Mouse (Mus musculus): ENCODE data around the gene Ipcef1. TPM values are rescaled to one million over a fixed set of nuclear protein-coding genes. Genes with fewer than 3 reads are reported as not detected.

Ipcef1 gene
- total and polyA plus RNA-seq, 3 experiments = 1.7 to 6.8 (median 4.1) TPM

DNA sequence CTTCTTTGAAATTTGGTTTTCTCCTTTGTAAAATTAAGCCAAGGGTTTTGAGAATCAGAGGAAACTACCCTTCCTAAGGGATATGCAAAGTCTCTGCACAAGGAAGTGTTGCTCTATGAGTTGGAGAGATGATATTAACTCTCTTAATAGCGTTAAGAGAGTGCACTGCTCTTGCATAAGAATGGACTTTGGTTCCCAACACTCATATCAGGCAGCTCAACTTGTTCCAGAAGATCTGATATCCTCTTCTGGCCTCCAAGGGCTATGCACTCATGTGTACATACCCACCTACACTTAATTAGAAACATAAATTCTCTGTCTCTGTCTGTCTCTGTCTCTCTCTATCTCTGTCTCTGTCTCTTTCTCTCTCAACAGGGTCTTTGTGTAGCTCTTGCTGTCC, 123.4 kb downstream of the Ipcef1 start:
- Histone ChIP-seq H3K9ac (ENCODE audit: insufficient read depth, low read depth) (no peak overlapping the region), H3K36me3 (replicated peaks in 1 of 2; ENCODE audit: control insufficient read depth in 1 of 2, insufficient read depth in 1 of 2, low read length in 1 of 2) (no peaks in the 10 kb centered on the region), H3K4me2 (ENCODE audit: insufficient read depth, low read depth, poor library complexity, severe bottlenecking) (no peak overlapping the region), H3K4me1 (ENCODE audit: control insufficient read depth in 1 of 2, insufficient read depth in 2 of 2) (peaks cover 0 to 19% of the 10 kb centered on the region in 2 experiments; a peak in 2 of 4 replicates), H3K9me3 (replicated peaks; ENCODE audit: low read length) (no peaks in the 10 kb centered on the region), H3K79me2 (replicated peaks; ENCODE audit: control insufficient read depth, extremely low read depth, insufficient read depth, poor library complexity, severe bottlenecking) (no peaks in the 10 kb centered on the region), H3K27me3 (replicated peaks) (no peaks in the 10 kb centered on the region), H3K4me3 (replicated peaks in 1 of 3; ENCODE audit: low read depth in 2 of 3, low read length in 2 of 3, poor library complexity in 1 of 3) (no peak overlapping the region), H3K27ac (ENCODE audit: insufficient read depth, low read depth) (no peak overlapping the region)
- TF ChIP-seq SIN3A (IDR thresholded peaks at IDR 0.05; ENCODE audit: low read length) (no peak), POLR2A (IDR thresholded peaks at IDR 0.05; ENCODE audit: low read depth, low read length) (no peak), TCF12 (IDR thresholded peaks at IDR 0.05; ENCODE audit: low read depth, low read length) (no peak)
- no peak for DNase-seq (ENCODE audit: extremely low read depth)
- dilution Hi-C loops (cut with MboI; ENCODE audit: extremely low pct_ligation_motif_present, extremely low pct_unique_long_range_greater_than_20kb, low sequenced_read_pairs) (no loop called here), in situ Hi-C loops (cut with MboI; ENCODE audit: low pct_ligation_motif_present, low pct_unique_long_range_greater_than_20kb, low sequenced_read_pairs) (no loop called here)

DNA sequence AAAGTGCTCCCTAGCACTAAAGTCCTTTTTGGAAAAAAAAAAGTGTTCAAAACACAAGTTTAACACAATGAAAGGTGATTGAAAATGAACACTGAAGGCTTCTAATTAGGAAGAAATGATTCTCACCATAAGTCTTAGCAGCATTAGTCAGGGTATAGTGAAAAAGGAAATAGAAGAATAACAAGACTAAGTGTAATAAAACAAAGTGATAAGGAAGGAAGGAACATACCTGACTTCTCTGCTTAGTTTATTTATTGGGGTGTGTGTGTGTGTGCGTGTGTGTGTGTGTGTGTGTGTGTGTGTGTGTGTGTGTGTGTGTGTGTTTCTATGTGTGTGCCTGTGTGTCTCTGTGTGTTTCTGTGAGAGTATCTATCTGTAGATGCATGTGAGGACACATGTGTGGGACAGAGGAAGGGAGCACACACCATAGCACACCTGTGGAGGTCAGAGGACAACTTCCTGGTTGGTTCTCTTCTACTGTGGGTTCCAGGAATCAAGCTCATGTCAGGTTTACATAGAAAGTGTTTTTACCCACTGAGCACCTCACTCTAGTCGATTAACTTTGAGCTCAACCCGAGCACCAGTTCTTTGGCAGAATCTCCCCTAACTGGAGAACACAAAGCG, 124.6 kb downstream of the Ipcef1 start:
- H3K79me2 ChIP-seq (replicated peaks; ENCODE audit: control insufficient read depth, extremely low read depth, insufficient read depth, poor library complexity, severe bottlenecking) = no peaks in the 10 kb centered on the region

DNA sequence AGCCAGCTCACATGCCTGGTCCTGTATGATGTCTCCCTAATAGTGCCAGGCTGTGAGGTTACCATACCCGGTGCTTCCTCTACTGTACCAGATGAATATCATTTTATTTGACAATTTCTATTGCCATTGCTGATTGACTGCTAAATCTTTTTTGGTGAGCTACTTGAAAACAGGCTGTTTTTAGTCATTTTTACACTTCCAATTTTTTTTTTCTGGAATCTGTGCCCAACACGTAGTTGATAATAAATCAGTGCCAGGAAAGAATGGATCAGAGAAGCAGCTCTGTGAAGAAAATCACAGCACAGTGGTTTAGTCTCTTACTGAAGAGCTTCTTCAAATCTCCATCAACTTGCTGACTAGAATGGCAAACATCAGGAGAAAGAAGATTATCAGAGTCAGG, 125.6 kb downstream of the Ipcef1 start:
- no peak overlapping the region for H3K27ac ChIP-seq (ENCODE audit: insufficient read depth, low read depth)
- H3K79me2 ChIP-seq (replicated peaks; ENCODE audit: control insufficient read depth, extremely low read depth, insufficient read depth, poor library complexity, severe bottlenecking) = no peaks in the 10 kb centered on the region
- in situ Hi-C loops (cut with MboI; ENCODE audit: low pct_ligation_motif_present, low pct_unique_long_range_greater_than_20kb, low sequenced_read_pairs) = no loop called here
- H3K9me3 ChIP-seq (replicated peaks; ENCODE audit: low read length) = no peaks in the 10 kb centered on the region
- H3K36me3 ChIP-seq (replicated peaks in 1 of 2; ENCODE audit: control insufficient read depth in 1 of 2, insufficient read depth in 1 of 2, low read length in 1 of 2) = no peaks in the 10 kb centered on the region
- H3K27me3 ChIP-seq (replicated peaks) = no peaks in the 10 kb centered on the region
- no peak overlapping the region for H3K4me3 ChIP-seq (replicated peaks in 1 of 3; ENCODE audit: low read depth in 2 of 3, low read length in 2 of 3, poor library complexity in 1 of 3)
- no peak for DNase-seq (ENCODE audit: extremely low read depth)
- H3K4me1 ChIP-seq (ENCODE audit: control insufficient read depth in 1 of 2, insufficient read depth in 2 of 2) = peaks cover 0 to 14% of the 10 kb centered on the region in 2 experiments; a peak in 2 of 4 replicates
- H3K9ac ChIP-seq (ENCODE audit: insufficient read depth, low read depth) = no peak overlapping the region
- dilution Hi-C loops (cut with MboI; ENCODE audit: extremely low pct_ligation_motif_present, extremely low pct_unique_long_range_greater_than_20kb, low sequenced_read_pairs) = no loop called here
- no peak for TF ChIP-seq ZNF384 (IDR thresholded peaks at IDR 0.05; ENCODE audit: low read depth, low read length)
- no peak for TF ChIP-seq MAZ (IDR thresholded peaks at IDR 0.05; ENCODE audit: low read depth, low read length)
- TF ChIP-seq CTCF (conservative IDR thresholded peaks at IDR 0.05 in 1 of 2, IDR thresholded peaks at IDR 0.05 in 1 of 2; ENCODE audit: low read depth in 2 of 2, low read length in 2 of 2) = no peak
- no peak for TF ChIP-seq MXI1 (IDR thresholded peaks at IDR 0.05; ENCODE audit: low read depth, low read length)
- TF ChIP-seq NRF1 (IDR thresholded peaks at IDR 0.05; ENCODE audit: low read depth, low read length) = no peak
- TF ChIP-seq E2F4 (IDR thresholded peaks at IDR 0.05; ENCODE audit: insufficient replicate concordance, low read depth, low read length) = no peak
- TF ChIP-seq ELF1 (IDR thresholded peaks at IDR 0.05; ENCODE audit: low read depth, low read length) = no peak
- TF ChIP-seq EP300 (IDR thresholded peaks at IDR 0.05; ENCODE audit: low read length) = no peak
- no peak for TF ChIP-seq CHD1 (IDR thresholded peaks at IDR 0.05; ENCODE audit: low read depth, low read length)
- no peak for TF ChIP-seq SMC3 (IDR thresholded peaks at IDR 0.05; ENCODE audit: low read depth, low read length)
- TF ChIP-seq POLR2A (IDR thresholded peaks at IDR 0.05; ENCODE audit: low read depth, low read length) = no peak
- no peak for TF ChIP-seq KAT2A (IDR thresholded peaks at IDR 0.05; ENCODE audit: insufficient replicate concordance, low read length)
- TF ChIP-seq USF1 (IDR thresholded peaks at IDR 0.05; ENCODE audit: low read depth, low read length) = no peak
- no peak for TF ChIP-seq USF2 (conservative IDR thresholded peaks at IDR 0.05; ENCODE audit: low read depth, low read length)
- no peak for TF ChIP-seq ZKSCAN1 (IDR thresholded peaks at IDR 0.05; ENCODE audit: borderline replicate concordance, low read depth, low read length)
- no peak overlapping the region for H3K4me2 ChIP-seq (ENCODE audit: insufficient read depth, low read depth, poor library complexity, severe bottlenecking)

More for the DNA sequence above, 124.6 kb downstream of the Ipcef1 start:
- dilution Hi-C loops (cut with MboI; ENCODE audit: extremely low pct_ligation_motif_present, extremely low pct_unique_long_range_greater_than_20kb, low sequenced_read_pairs) (no loop called here), in situ Hi-C loops (cut with MboI; ENCODE audit: low pct_ligation_motif_present, low pct_unique_long_range_greater_than_20kb, low sequenced_read_pairs) (no loop called here)
- H3K27me3 ChIP-seq (replicated peaks) = no peaks in the 10 kb centered on the region
- peaks cover 0 to 19% of the 10 kb centered on the region in 2 experiments; a peak in 2 of 4 replicates for H3K4me1 ChIP-seq (ENCODE audit: control insufficient read depth in 1 of 2, insufficient read depth in 2 of 2)
- H3K4me2 ChIP-seq (ENCODE audit: insufficient read depth, low read depth, poor library complexity, severe bottlenecking) = no peak overlapping the region
- DNase-seq (ENCODE audit: extremely low read depth) = no peak
- H3K9ac ChIP-seq (ENCODE audit: insufficient read depth, low read depth) = no peak overlapping the region
- H3K27ac ChIP-seq (ENCODE audit: insufficient read depth, low read depth) = no peak overlapping the region
- no peak overlapping the region for H3K4me3 ChIP-seq (replicated peaks in 1 of 3; ENCODE audit: low read depth in 2 of 3, low read length in 2 of 3, poor library complexity in 1 of 3)
- H3K9me3 ChIP-seq (replicated peaks; ENCODE audit: low read length) = no peaks in the 10 kb centered on the region
- no peaks in the 10 kb centered on the region for H3K36me3 ChIP-seq (replicated peaks in 1 of 2; ENCODE audit: control insufficient read depth in 1 of 2, insufficient read depth in 1 of 2, low read length in 1 of 2)
- no peak for TF ChIP-seq SIN3A (IDR thresholded peaks at IDR 0.05; ENCODE audit: low read length)
- TF ChIP-seq SMC3 (IDR thresholded peaks at IDR 0.05; ENCODE audit: low read depth, low read length) = no peak

Measured in CH12.LX (cell line).